Mouse (Mus musculus) erythroblast, adult 5-6 weeks (primary cell): Measurements from ENCODE around the gene Yipf2. TPM values are rescaled to one million over a fixed set of nuclear protein-coding genes. Genes with fewer than 3 reads are reported as not detected.
A peak's percentile ranks its signal among the peaks of the same experiment; 100 is the strongest.
"Not testable (repeated sequence)": the region's sequence is repeated elsewhere in the genome, so short reads cannot be mapped to it uniquely, and the experiment has no call there.

Experiments
- ATAC-seq: replicated peaks from 2 replicates; pipeline ENCODE4 v1.8.0; 2016; ENCODE audit warnings: moderate number of reproducible peaks, mild to moderate bottlenecking, moderate TSS enrichment, inconsistent platforms; ENCODE audit not compliant: poor library complexity, low FRiP score, severe bottlenecking
- total RNA-seq, 2 experiments: library from RNA; stranded (forward) in 1 of 2; stranded (reverse) in 1 of 2; fragments of 150-400 nt in 1 of 2; fragments of 200-764, 138-1000 nt in 1 of 2; gene quantifications; 2 replicates each; pipeline versions ENCODE4 v1.2.3 to v1.2.4; 2015 to 2017; ENCODE audit warnings: low replicate concordance in 2 of 2

Gene Yipf2
- total RNA-seq, 2 experiments from 2014 or later: 1.3 to 2.6 TPM

- ATAC-seq: peak; percentile 89
These were observed 9.2 kb upstream of the Yipf2 start for GRCm38 (mm10) chr9:21601722-21602399.

GRCm38 (mm10) chr9:21601073-21601472 is 8.4 kb upstream of the Yipf2 start:
- no peak for ATAC-seq

- peak; percentile 48; the same call in 1 of the 2 replicates for ATAC-seq
These were observed 7.6 kb upstream of the Yipf2 start for GRCm38 (mm10) chr9:21600186-21600585.

GRCm38 (mm10) chr9:21598198-21598597 is 5.6 kb upstream of the Yipf2 start:
- 0 out of 2 replicates have a peak, but pooled peaks have one; percentile 55 for ATAC-seq

- no peak for ATAC-seq
These were observed 2.2 kb upstream of the Yipf2 start for GRCm38 (mm10) chr9:21594838-21595237.

- not testable (repeated sequence) for ATAC-seq
These were observed 1.7 kb upstream of the Yipf2 start for GRCm38 (mm10) chr9:21594350-21594749.

GRCm38 (mm10) chr9:21593122-21593721 is 594 bp upstream of the Yipf2 start:
- ATAC-seq: peak; percentile 28

- peak; percentile 52 for ATAC-seq
These were observed 561 bp downstream of the Yipf2 start for GRCm38 (mm10) chr9:21591831-21592702.

GRCm38 (mm10) chr9:21591127-21591830 is 1.3 kb downstream of the Yipf2 start:
- ATAC-seq: no peak

- no peak for ATAC-seq
These were observed 3.1 kb downstream of the Yipf2 start for GRCm38 (mm10) chr9:21589538-21589937.

GRCm38 (mm10) chr9:21588350-21588749 is 4.3 kb downstream of the Yipf2 start:
- ATAC-seq: no peak

GRCm38 (mm10) chr9:21587678-21588349 is 4.8 kb downstream of the Yipf2 start:
- no peak for ATAC-seq

- ATAC-seq: no peak
These were observed 7.2 kb downstream of the Yipf2 start for GRCm38 (mm10) chr9:21585401-21585800.

GRCm38 (mm10) chr9:21578226-21578625 is 14.4 kb downstream of the Yipf2 start:
- ATAC-seq: no peak

GRCm38 (mm10) chr9:21576286-21576685 is 16.3 kb downstream of the Yipf2 start:
- no peak for ATAC-seq

- ATAC-seq: no peak
These were observed 17.4 kb downstream of the Yipf2 start for GRCm38 (mm10) chr9:21575253-21575652.

- ATAC-seq: no peak
These were observed 18.4 kb downstream of the Yipf2 start for GRCm38 (mm10) chr9:21574012-21574801.

GRCm38 (mm10) chr9:21568657-21569255 is 23.9 kb downstream of the Yipf2 start:
- ATAC-seq: no peak
